Mouse (Mus musculus) large intestine, adult 2 months (tissue): ENCODE results near the gene Nlgn3. TPM values are rescaled to one million over a fixed set of nuclear protein-coding genes. Genes with fewer than 3 reads are reported as not detected.

Source experiments
- DNase-seq: peaks from one replicate; pipeline ENCODE4 v3.0.0-alpha.2; 2012; ENCODE audit warnings: low read depth, low spot score
- WGBS: fragments of 180-500 bp; shearing (Covaris S2); methylation state at CpG from one replicate; pipeline ENCODE4 v1.1.7; 2018; 5-methylcytosine and 5-hydroxymethylcytosine counted together
- polyA plus RNA-seq: library from polyadenylated mRNA; depleted of rRNA; stranded (reverse); fragments of >200 nt; gene quantifications from 2 replicates; pipeline ENCODE4 v1.2.3, GENCODE M21; 2012; rRNA removed

Nlgn3 gene
- polyA plus RNA-seq = 0.10 and 0.26 TPM in 2 replicates

GRCm38 (mm10) chrX:101299055-101299454 lies at the start of gene Nlgn3:
Gene Nlgn3, plus strand, starts transcription at chrX:101299168.
- no peak for DNase-seq
- 27% methylated on average over 18 of the region's 24 CpGs for WGBS

- 21% methylated on average over 46 of the region's 47 CpGs for WGBS
- DNase-seq = peak; percentile 70
Observed at GRCm38 (mm10) chrX:101253952-101254729, 44.8 kb upstream of the Nlgn3 start, which contains the start of gene Foxo4. Gene Foxo4, plus strand, starts transcription at chrX:101254528.

GRCm38 (mm10) chrX:101254740-101255139 lies 44.2 kb upstream of the Nlgn3 start:
- no peak for DNase-seq
- 11% methylated on average over 26 of the region's 26 CpGs for WGBS

GRCm38 (mm10) chrX:101256603-101257002 lies 42.4 kb upstream of the Nlgn3 start:
- WGBS = 86% methylated on average over 13 of the region's 13 CpGs
- DNase-seq = no peak

- DNase-seq = no peak
Observed at GRCm38 (mm10) chrX:101260441-101261325, 38.3 kb upstream of the Nlgn3 start.

GRCm38 (mm10) chrX:101263892-101264291 lies 35.1 kb upstream of the Nlgn3 start, which contains the start of gene Gm614:
Gene Gm614, minus strand, starts transcription at chrX:101263992.
- WGBS = 94% methylated on average over 1 of the region's 1 CpGs
- no peak for DNase-seq

More at GRCm38 (mm10) chrX:101260441-101261325, 38.3 kb upstream of the Nlgn3 start:
- WGBS = 57% methylated on average over 13 of the region's 13 CpGs

- 72% methylated on average over 6 of the region's 6 CpGs for WGBS
- no peak for DNase-seq
Observed at GRCm38 (mm10) chrX:101266631-101267030, 32.3 kb upstream of the Nlgn3 start.

GRCm38 (mm10) chrX:101268025-101268754 lies 30.8 kb upstream of the Nlgn3 start, which contains the start of gene Il2rg:
Gene Il2rg, minus strand, starts transcription at chrX:101268255.
- DNase-seq = no peak

GRCm38 (mm10) chrX:101268755-101269124 lies 30.2 kb upstream of the Nlgn3 start, which contains the start of gene Gm20489:
Gene Gm20489, minus strand, starts transcription at chrX:101269023.
- WGBS = 72% methylated on average over 3 of the region's 3 CpGs
- no peak for DNase-seq

More at GRCm38 (mm10) chrX:101268025-101268754, 30.8 kb upstream of the Nlgn3 start, which contains the start of gene Il2rg:
- 65% methylated on average over 5 of the region's 5 CpGs for WGBS

GRCm38 (mm10) chrX:101273410-101273809 lies 25.6 kb upstream of the Nlgn3 start:
- 19% methylated on average over 6 of the region's 6 CpGs for WGBS
- no peak for DNase-seq

- peak; percentile 39 for DNase-seq
- WGBS = 16% methylated on average over 54 of the region's 54 CpGs
Observed at GRCm38 (mm10) chrX:101273875-101274738, 24.9 kb upstream of the Nlgn3 start, which contains the start of gene Med12. Gene Med12, plus strand, starts transcription at chrX:101274030.

- WGBS = 87% methylated on average over 6 of the region's 6 CpGs
- DNase-seq = no peak
Observed at GRCm38 (mm10) chrX:101282813-101283212, 16.2 kb upstream of the Nlgn3 start.

GRCm38 (mm10) chrX:101285534-101285933 lies 13.4 kb upstream of the Nlgn3 start:
- 25% methylated on average over 6 of the region's 6 CpGs for WGBS
- no peak for DNase-seq

GRCm38 (mm10) chrX:101285953-101286670 lies 12.9 kb upstream of the Nlgn3 start:
- no peak for DNase-seq
- WGBS = 93% methylated on average over 14 of the region's 14 CpGs

- DNase-seq = no peak
- 90% methylated on average over 3 of the region's 3 CpGs for WGBS
Observed at GRCm38 (mm10) chrX:101287543-101287942, 11.4 kb upstream of the Nlgn3 start.

GRCm38 (mm10) chrX:101288432-101288831 lies 10.5 kb upstream of the Nlgn3 start:
- no peak for DNase-seq
- WGBS = 92% methylated on average over 6 of the region's 6 CpGs

- 90% methylated on average over 7 of the region's 7 CpGs for WGBS
- no peak for DNase-seq
Observed at GRCm38 (mm10) chrX:101289037-101289436, 9.9 kb upstream of the Nlgn3 start.

- 91% methylated on average over 10 of the region's 10 CpGs for WGBS
- DNase-seq = no peak
Observed at GRCm38 (mm10) chrX:101290111-101290510, 8.9 kb upstream of the Nlgn3 start.
